Comparison of ENCODE assay signal across 8 mouse cellular contexts in the genomic region with DNA sequence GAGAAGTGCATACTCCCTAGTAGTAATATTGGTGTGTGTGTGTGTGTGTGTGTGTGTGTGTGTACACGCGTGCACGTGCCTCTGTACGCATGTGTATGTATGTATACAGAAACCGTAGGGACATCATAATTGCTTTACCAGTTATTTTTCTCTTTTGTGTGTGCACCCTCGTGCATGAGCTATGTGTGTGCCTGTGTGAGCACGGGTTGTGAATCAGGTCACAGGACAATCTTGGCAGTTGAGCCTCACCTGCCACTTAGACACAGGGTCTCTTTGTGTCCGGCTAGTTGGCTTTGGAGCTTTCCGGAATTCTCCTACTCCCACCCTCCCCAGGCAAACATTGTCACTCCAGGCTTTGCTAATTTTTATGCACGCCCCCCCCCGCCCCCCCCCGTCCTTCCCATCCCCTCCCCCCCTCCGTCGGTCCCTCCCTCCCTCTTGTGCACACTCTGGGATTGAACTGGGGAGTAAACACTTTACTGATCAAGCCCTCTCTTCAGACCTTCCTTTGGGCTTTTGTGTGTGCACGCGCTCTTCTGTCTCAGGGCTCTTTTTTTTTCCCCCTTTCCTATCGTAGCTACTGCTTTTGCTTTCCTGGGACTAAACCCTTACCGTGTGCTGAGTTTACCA. TPM values are rescaled to one million over a fixed set of nuclear protein-coding genes. Genes with fewer than 3 reads are reported as not detected.
DNase-seq lines count a peak whose midpoint lies in the region; ATAC-seq and TF ChIP-seq lines count a peak whose summit lies in the region.

Gm11042 (minus strand) TSS at position 51 of the 630 bp plus-strand sequence.

- peak within 1 kb of the TSS; percentile 75 for H3K27ac ChIP-seq in lung, embryonic 15.5 days
- peak within 1 kb of the TSS; percentile 52 for H3K27ac ChIP-seq in heart, postnatal 0 days (ENCODE audit: low read depth)
- no peak within 1 kb of the TSS for H3K27ac ChIP-seq in liver, embryonic 16.5 days (ENCODE audit: low read length)

- no peak for TF ChIP-seq EP300 in heart, postnatal 0 days (IDR thresholded peaks at IDR 0.05; ENCODE audit: low read depth)

- H3K36me3 ChIP-seq in lung, embryonic 15.5 days = no peaks in the 10 kb centered on the region
- no peaks in the 10 kb centered on the region for H3K36me3 ChIP-seq in heart, postnatal 0 days (replicated peaks; ENCODE audit: control insufficient read depth, insufficient read depth, low read length)
- no peaks in the 10 kb centered on the region for H3K36me3 ChIP-seq in liver, embryonic 16.5 days (ENCODE audit: control insufficient read depth, insufficient read depth)

- peak within 1 kb of the TSS; percentile 57 for H3K9ac ChIP-seq in lung, embryonic 15.5 days
- peak within 1 kb of the TSS; percentile 64 for H3K9ac ChIP-seq in heart, postnatal 0 days (replicated peaks; ENCODE audit: low read depth, low read length)
- no peak within 1 kb of the TSS for H3K9ac ChIP-seq in liver, embryonic 16.5 days (ENCODE audit: low read depth, low read length)

- peak; percentile 64 for ATAC-seq in lung, embryonic 15.5 days (ENCODE audit: borderline replicate concordance, extremely low read depth, low FRiP score, low TSS enrichment)
- peak; percentile 67 for ATAC-seq in heart, postnatal 0 days (ENCODE audit: insufficient read depth, low read depth)
- ATAC-seq in liver, embryonic 16.5 days (ENCODE audit: low read depth) = no peak

- no peaks in the 10 kb centered on the region for H3K4me1 ChIP-seq in lung, embryonic 15.5 days
- no peaks in the 10 kb centered on the region for H3K4me1 ChIP-seq in heart, postnatal 0 days (ENCODE audit: control insufficient read depth, insufficient read depth)
- no peaks in the 10 kb centered on the region for H3K4me1 ChIP-seq in liver, embryonic 16.5 days (ENCODE audit: control insufficient read depth, low read depth, low read length)

- DNase-seq in lung, postnatal 10 days = no peak
- DNase-seq in cerebellum, postnatal 25 days = peak; percentile 43
- DNase-seq in heart, postnatal 0 days (ENCODE audit: low spot score) = no peak
- no peak for DNase-seq in adrenal gland, postnatal 10 days
- no peak for DNase-seq in adrenal gland, postnatal 14 days
- DNase-seq in right cerebral cortex, adult 18-20 months = no peak

- no peaks in the 10 kb centered on the region for H3K27me3 ChIP-seq in lung, embryonic 15.5 days
- H3K27me3 ChIP-seq in heart, postnatal 0 days (ENCODE audit: control insufficient read depth, insufficient read depth, low read length) = no peaks in the 10 kb centered on the region
- H3K27me3 ChIP-seq in liver, embryonic 16.5 days (ENCODE audit: control insufficient read depth, insufficient read depth, low read depth, low read length) = no peaks in the 10 kb centered on the region

- no peak for TF ChIP-seq CTCF in heart, postnatal 0 days (IDR thresholded peaks at IDR 0.05; ENCODE audit: low read depth)

- peak within 1 kb of the TSS; percentile 66 for H3K4me2 ChIP-seq in lung, embryonic 15.5 days
- peak within 1 kb of the TSS; percentile 79 for H3K4me2 ChIP-seq in heart, postnatal 0 days (ENCODE audit: low read depth, low read length)
- peak within 1 kb of the TSS; percentile 57 for H3K4me2 ChIP-seq in liver, embryonic 16.5 days (ENCODE audit: low read depth, low read length)

- peak within 1 kb of the TSS; percentile 56 for H3K4me3 ChIP-seq in lung, embryonic 15.5 days
- H3K4me3 ChIP-seq in heart, postnatal 0 days (ENCODE audit: low read depth, low read length) = peak within 1 kb of the TSS; percentile 59
- peak within 1 kb of the TSS; percentile 50 for H3K4me3 ChIP-seq in liver, embryonic 16.5 days (ENCODE audit: low read depth, low read length)

- WGBS in lung, embryonic 15.5 days = 26% methylated on average over 18 of the region's 18 CpGs
- WGBS in heart, postnatal 0 days = 32% methylated on average over 15 of the region's 18 CpGs
- 30% methylated on average over 16 of the region's 18 CpGs for WGBS in liver, embryonic 16.5 days (ENCODE audit: insufficient replicate concordance)

- no peaks in the 10 kb centered on the region for H3K9me3 ChIP-seq in lung, embryonic 15.5 days
- H3K9me3 ChIP-seq in heart, postnatal 0 days (replicated peaks; ENCODE audit: control insufficient read depth, low read length) = no peaks in the 10 kb centered on the region
- H3K9me3 ChIP-seq in liver, embryonic 16.5 days (replicated peaks; ENCODE audit: control insufficient read depth, low read length) = no peaks in the 10 kb centered on the region

RNA-seq across cellular contexts. Expression of gene Gm11042, which starts in this region (rescaled TPM):
- polyA plus RNA-seq in lung, embryonic 15.5 days (2015; fragmentation: Nextera tagmentation; extraction: Ambion mirVana) = not detected in 2 replicates
- total RNA-seq in heart, postnatal 0 days (2014; rRNA removed; ENCODE audit: low replicate concordance) = not detected in 2 replicates
- not detected in 2 replicates for polyA plus RNA-seq in heart, postnatal 0 days (2015; fragmentation: Nextera tagmentation; extraction: Ambion mirVana)
- not detected in 2 replicates for polyA plus RNA-seq in liver, embryonic 16.5 days (2015; fragmentation: Nextera tagmentation; extraction: Ambion mirVana)
- not detected for total RNA-seq in adrenal gland, postnatal 10 days (2021)
- total RNA-seq in adrenal gland, postnatal 14 days (2021) = not detected in 2 replicates

Comparison
In these comparisons a context has a peak if more than half of its experiments do, and no peak if none do; other contexts are left out.
1. Peak in ATAC-seq, H3K4me3 ChIP-seq, H3K27ac ChIP-seq, H3K9ac ChIP-seq and H3K4me2 ChIP-seq in lung, embryonic 15.5 days; RNA of the gene not detected or under 1 TPM.
2. Peak in ATAC-seq, H3K4me3 ChIP-seq, H3K27ac ChIP-seq, H3K9ac ChIP-seq and H3K4me2 ChIP-seq in heart, postnatal 0 days; RNA of the gene not detected or under 1 TPM.
3. DNase-seq: peak in cerebellum, postnatal 25 days (2 of 2); none in lung, postnatal 10 days (single experiment), heart, postnatal 0 days (single experiment), adrenal gland, postnatal 10 days (single experiment), adrenal gland, postnatal 14 days (single experiment) and right cerebral cortex, adult 18-20 months (single experiment).
4. Peak in every context shown above with its lines, with median percentiles within 50 percentile points of each other: H3K4me2 ChIP-seq and H3K4me3 ChIP-seq.